Mouse (Mus musculus) midbrain, embryonic 14.5 days (tissue): ENCODE measurements around the gene Phyhd1. TPM values are rescaled to one million over a fixed set of nuclear protein-coding genes. Genes with fewer than 3 reads are reported as not detected.

ENCODE experiments used
- ATAC-seq: fragments of 200-750 bp; cut with Nextera tagmentation; 2 replicates; pipeline ENCODE4 v1.8.0; 2017; ENCODE audit warnings: moderate number of reproducible peaks, moderate library complexity; ENCODE audit not compliant: low FRiP score, low TSS enrichment
- DNase-seq: peaks from one replicate; pipeline ENCODE4 v3.0.0-alpha.2; 2015
- H3K27ac ChIP-seq: fragments of 300-500 bp; sonication (generic); replicated peaks from 2 replicates; pipeline ENCODE4 v1.5.1; 2014; ENCODE audit warnings: mild to moderate bottlenecking, low read depth, low read length, moderate library complexity
- H3K27me3 ChIP-seq: fragments of 300-500 bp; sonication (generic); 2 replicates; pipeline ENCODE4 v1.6.1; 2014; ENCODE audit warnings: low read length, control low read depth, mixed read lengths; ENCODE audit not compliant: control insufficient read depth, insufficient read depth
- H3K36me3 ChIP-seq: fragments of 300-500 bp; sonication (generic); 2 replicates; pipeline ENCODE4 v1.6.1; 2014; ENCODE audit warnings: low read length, control low read depth; ENCODE audit not compliant: control insufficient read depth, insufficient read depth
- H3K4me1 ChIP-seq: fragments of 300-500 bp; sonication (generic); 2 replicates; pipeline ENCODE4 v1.6.1; 2014; ENCODE audit warnings: mild to moderate bottlenecking, antibody characterized with exemption, low read length, control low read depth; ENCODE audit not compliant: control insufficient read depth, insufficient read depth
- H3K4me2 ChIP-seq: fragments of 300-500 bp; sonication (generic); 2 replicates; pipeline ENCODE4 v1.6.1; 2014; ENCODE audit warnings: mild to moderate bottlenecking, low read length, moderate library complexity
- H3K4me3 ChIP-seq: fragments of 300-500 bp; sonication (generic); replicated peaks from 2 replicates; pipeline ENCODE4 v1.5.1; 2014; ENCODE audit warnings: low read depth, low read length
- H3K9ac ChIP-seq: fragments of 300-500 bp; sonication (generic); replicated peaks from 2 replicates; pipeline ENCODE4 v1.6.1; 2014; ENCODE audit warnings: mild to moderate bottlenecking, low read length, moderate library complexity
- H3K9me3 ChIP-seq: fragments of 300-500 bp; sonication (generic); 2 replicates; pipeline ENCODE4 v1.6.1; 2016; ENCODE audit warnings: low read length, control low read depth, mixed read lengths; ENCODE audit not compliant: control insufficient read depth
- WGBS: fragments of 180-500 bp; shearing (Covaris S2); extraction: QIAGEN DNeasy Blood & Tissue Kit; methylation state at CpG from one replicate; pipeline ENCODE4 v1.1.7; 2014; 5-methylcytosine and 5-hydroxymethylcytosine counted together
- polyA plus RNA-seq: library from polyadenylated mRNA; unstranded; fragments of >200 nt; fragmentation: Nextera tagmentation; extraction: Ambion mirVana; gene quantifications from 2 replicates; pipeline ENCODE4 v1.2.1, GENCODE M21; 2014

The Phyhd1 gene
- polyA plus RNA-seq, 1 experiment from 2014 or later, result 4.9 TPM

- Histone ChIP-seq H3K36me3 (peaks cover 72% of the 10 kb centered on the region), H3K4me2 (no peak overlapping the region), H3K9me3 (no peaks in the 10 kb centered on the region), H3K9ac (no peak overlapping the region), H3K4me1 (no peaks in the 10 kb centered on the region), H3K4me3 (no peak overlapping the region), H3K27ac (no peak overlapping the region), H3K27me3 (no peaks in the 10 kb centered on the region)
- DNase-seq (no peak), ATAC-seq (no peak)
- 90% methylated on average over 5 of the region's 5 CpGs for WGBS
These were observed 14.4 kb upstream of the Phyhd1 start for GRCm38 (mm10) chr2:30251417-30252104.

DNA sequence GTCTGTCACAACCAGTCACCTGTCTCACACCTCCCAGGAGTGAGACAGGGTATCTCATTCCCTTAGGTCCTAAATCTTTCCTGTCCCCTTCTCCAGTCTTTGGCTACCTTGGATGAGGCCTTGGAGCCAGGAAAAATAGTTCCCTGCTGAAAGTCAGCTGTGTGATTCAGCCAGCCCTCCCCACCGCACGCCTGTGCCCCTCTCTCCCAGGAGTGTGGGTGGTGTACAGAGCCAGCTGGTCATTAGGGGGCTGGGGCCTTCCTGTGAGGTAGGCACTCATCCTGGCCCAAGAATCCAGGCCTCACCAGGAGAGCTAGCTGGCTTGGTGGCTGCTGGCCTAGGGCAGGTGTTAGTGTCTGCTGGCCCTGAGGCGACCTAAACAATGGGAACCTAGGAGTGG is 13.5 kb upstream of the Phyhd1 start:
- Histone ChIP-seq H3K9me3 (no peaks in the 10 kb centered on the region), H3K4me1 (no peaks in the 10 kb centered on the region), H3K27me3 (no peaks in the 10 kb centered on the region), H3K27ac (no peak overlapping the region), H3K4me2 (no peak overlapping the region), H3K4me3 (no peak overlapping the region), H3K36me3 (peaks cover 76% of the 10 kb centered on the region), H3K9ac (no peak overlapping the region)
- 82% methylated on average over 3 of the region's 3 CpGs for WGBS
- ATAC-seq (no peak), DNase-seq (no peak)

- H3K36me3 ChIP-seq, result peaks cover 79% of the 10 kb centered on the region
- ATAC-seq (no peak), DNase-seq (no peak)
- no peak overlapping the region for H3K9ac ChIP-seq
- H3K9me3 ChIP-seq, result no peaks in the 10 kb centered on the region
- no peak overlapping the region for H3K4me2 ChIP-seq
- no peak overlapping the region for H3K27ac ChIP-seq
- no peaks in the 10 kb centered on the region for H3K4me1 ChIP-seq
- no peak overlapping the region for H3K4me3 ChIP-seq
- no peaks in the 10 kb centered on the region for H3K27me3 ChIP-seq
- 86% methylated on average over 5 of the region's 5 CpGs for WGBS
These were observed 12.2 kb upstream of the Phyhd1 start for GRCm38 (mm10) chr2:30253809-30254208.

- Histone ChIP-seq H3K9ac (no peak overlapping the region), H3K27ac (no peak overlapping the region), H3K4me3 (no peak overlapping the region), H3K4me2 (no peak overlapping the region), H3K27me3 (no peaks in the 10 kb centered on the region), H3K4me1 (no peaks in the 10 kb centered on the region), H3K36me3 (peaks cover 81% of the 10 kb centered on the region), H3K9me3 (no peaks in the 10 kb centered on the region)
- DNase-seq (no peak), ATAC-seq (no peak)
- 98% methylated on average over 42 of the region's 42 CpGs for WGBS
These were observed 10.2 kb upstream of the Phyhd1 start for GRCm38 (mm10) chr2:30255631-30256395.

GRCm38 (mm10) chr2:30256616-30257350 is 9.2 kb upstream of the Phyhd1 start:
- peaks cover 85% of the 10 kb centered on the region for H3K36me3 ChIP-seq
- no peaks in the 10 kb centered on the region for H3K9me3 ChIP-seq
- no peak overlapping the region for H3K27ac ChIP-seq
- DNase-seq (no peak), ATAC-seq (no peak)
- no peak overlapping the region for H3K4me3 ChIP-seq
- H3K27me3 ChIP-seq, result no peaks in the 10 kb centered on the region
- no peak overlapping the region for H3K4me2 ChIP-seq
- H3K9ac ChIP-seq, result no peak overlapping the region
- H3K4me1 ChIP-seq, result no peaks in the 10 kb centered on the region
- 96% methylated on average over 30 of the region's 30 CpGs for WGBS

GRCm38 (mm10) chr2:30257699-30258460 is 8.1 kb upstream of the Phyhd1 start:
- Histone ChIP-seq H3K9me3 (no peaks in the 10 kb centered on the region), H3K4me3 (no peak overlapping the region), H3K4me2 (no peak overlapping the region), H3K9ac (no peak overlapping the region), H3K36me3 (peaks cover 84% of the 10 kb centered on the region), H3K27ac (no peak overlapping the region), H3K27me3 (no peaks in the 10 kb centered on the region), H3K4me1 (no peaks in the 10 kb centered on the region)
- DNase-seq (no peak), ATAC-seq (no peak)
- WGBS, result 96% methylated on average over 7 of the region's 7 CpGs

- H3K4me1 ChIP-seq, result no peaks in the 10 kb centered on the region
- 95% methylated on average over 4 of the region's 4 CpGs for WGBS
- no peak overlapping the region for H3K4me2 ChIP-seq
- no peak overlapping the region for H3K4me3 ChIP-seq
- DNase-seq, result no peak
- no peak overlapping the region for H3K9ac ChIP-seq
- no peaks in the 10 kb centered on the region for H3K9me3 ChIP-seq
- H3K27me3 ChIP-seq, result no peaks in the 10 kb centered on the region
- no peak for ATAC-seq
- no peak overlapping the region for H3K27ac ChIP-seq
- peaks cover 86% of the 10 kb centered on the region for H3K36me3 ChIP-seq
These were observed 7.4 kb upstream of the Phyhd1 start for GRCm38 (mm10) chr2:30258600-30258999.
